Mouse (Mus musculus) left cerebral cortex, postnatal 36 days (tissue): ENCODE results near the gene Kank1. TPM values are rescaled to one million over a fixed set of nuclear protein-coding genes. Genes with fewer than 3 reads are reported as not detected.

Experiments
- DNase-seq, 2 experiments: peaks; one replicate each; pipeline ENCODE4 v3.0.0; 2021 to 2022; ENCODE audit warnings: low spot score in 2 of 2, mixed read lengths in 1 of 2
- intact Hi-C: fragments of 180-260 bp; cut with DNase I; formaldehyde crosslinking; loops from one replicate; pipeline ENCODE4 v1.15.1; 2025
- total RNA-seq, 2 experiments: library from RNA; stranded (reverse); gene quantifications; 2 replicates each; pipeline ENCODE4 v1.2.3; 2021

Gene Kank1
- total RNA-seq, 2 experiments from 2014 or later, result 17.5 to 17.9 TPM

- no peak for DNase-seq
- intact Hi-C loops, result no loop called here
Observed at GRCm38 (mm10) chr19:25247858-25248552, 11.2 kb downstream of the Kank1 start.

- intact Hi-C loops, result no loop called here
Observed at GRCm38 (mm10) chr19:25249230-25249629, 12.5 kb downstream of the Kank1 start.

GRCm38 (mm10) chr19:25251610-25252140 is 14.9 kb downstream of the Kank1 start:
- no peak for DNase-seq
- intact Hi-C loops, result no loop called here

More at GRCm38 (mm10) chr19:25249230-25249629, 12.5 kb downstream of the Kank1 start:
- no peak for DNase-seq

GRCm38 (mm10) chr19:25253198-25253597 is 16.4 kb downstream of the Kank1 start:
- DNase-seq, result no peak
- intact Hi-C loops, result no loop called here

GRCm38 (mm10) chr19:25253628-25254027 is 16.9 kb downstream of the Kank1 start:
- intact Hi-C loops, result no loop called here
- no peak for DNase-seq

- DNase-seq, result no peak
- intact Hi-C loops, result no loop called here
Observed at GRCm38 (mm10) chr19:25258321-25258720, 21.5 kb downstream of the Kank1 start.

GRCm38 (mm10) chr19:25266181-25266580 is 29.4 kb downstream of the Kank1 start:
- intact Hi-C loops, result no loop called here
- no peak for DNase-seq

GRCm38 (mm10) chr19:25267247-25267646 is 30.5 kb downstream of the Kank1 start:
- peak; percentile 5 to 11 for DNase-seq
- intact Hi-C loops, result no loop called here

GRCm38 (mm10) chr19:25268532-25268931 is 31.8 kb downstream of the Kank1 start:
- peak; percentile 43 to 49 for DNase-seq
- intact Hi-C loops, result no loop called here

GRCm38 (mm10) chr19:25271591-25271990 is 34.8 kb downstream of the Kank1 start:
- intact Hi-C loops, result no loop called here

GRCm38 (mm10) chr19:25273179-25273578 is 36.4 kb downstream of the Kank1 start:
- DNase-seq, result no peak
- intact Hi-C loops, result no loop called here

More at GRCm38 (mm10) chr19:25271591-25271990, 34.8 kb downstream of the Kank1 start:
- no peak for DNase-seq

GRCm38 (mm10) chr19:25276600-25277395 is 40.0 kb downstream of the Kank1 start:
- intact Hi-C loops, result no loop called here

GRCm38 (mm10) chr19:25277761-25278160 is 41.0 kb downstream of the Kank1 start:
- DNase-seq, result no peak
- intact Hi-C loops, result no loop called here

More at GRCm38 (mm10) chr19:25276600-25277395, 40.0 kb downstream of the Kank1 start:
- DNase-seq, result no peak

- DNase-seq, result no peak
- intact Hi-C loops, result no loop called here
Observed at GRCm38 (mm10) chr19:25279603-25280002, 42.8 kb downstream of the Kank1 start.

GRCm38 (mm10) chr19:25283665-25284064 is 46.9 kb downstream of the Kank1 start:
- intact Hi-C loops, result no loop called here
- no peak for DNase-seq

GRCm38 (mm10) chr19:25285756-25286538 is 49.2 kb downstream of the Kank1 start:
- peak; percentile 21 to 33 for DNase-seq
- intact Hi-C loops, result no loop called here

GRCm38 (mm10) chr19:25290991-25291520 is 54.3 kb downstream of the Kank1 start:
- no peak for DNase-seq
- intact Hi-C loops, result no loop called here

- intact Hi-C loops, result no loop called here
- DNase-seq, result no peak
Observed at GRCm38 (mm10) chr19:25295207-25295606, 58.4 kb downstream of the Kank1 start.

GRCm38 (mm10) chr19:25297269-25297668 is 60.5 kb downstream of the Kank1 start:
- DNase-seq, result no peak
- intact Hi-C loops, result no loop called here
